Mouse (Mus musculus) embryonic facial prominence, embryonic 10.5 days (tissue): ENCODE measurements at regions not wholly inside any gene's neighbourhood (a gene's known extent, or its start where the extent isn't known, plus 50 kb on each side); places are given as distances from the start of the nearest gene placed in this dataset.
A peak's percentile ranks its signal among the peaks of the same experiment; 100 is the strongest.

Source experiments
- DNase-seq: peaks from one replicate; pipeline ENCODE4 v3.0.0-alpha.2; 2017; ENCODE audit warnings: low spot score
- H3K27ac ChIP-seq: fragments of 300-500 bp; sonication (generic); replicated peaks from 2 replicates; pipeline ENCODE4 v1.5.1; 2016; ENCODE audit warnings: mild to moderate bottlenecking
- H3K27me3 ChIP-seq: fragments of 300-500 bp; sonication (generic); replicated peaks from 2 replicates; pipeline ENCODE4 v1.6.1; 2016; ENCODE audit warnings: low read depth, mild to moderate bottlenecking; ENCODE audit not compliant: poor library complexity, severe bottlenecking
- H3K36me3 ChIP-seq: fragments of 300-500 bp; sonication (generic); replicated peaks from 2 replicates; pipeline ENCODE4 v1.6.1; 2016; ENCODE audit warnings: mild to moderate bottlenecking, moderate library complexity
- H3K4me1 ChIP-seq: fragments of 300-500 bp; sonication (generic); 2 replicates; pipeline ENCODE4 v1.6.1; 2016
- H3K4me3 ChIP-seq: fragments of 300-500 bp; sonication (generic); 2 replicates; pipeline ENCODE4 v1.5.1; 2016; ENCODE audit warnings: mild to moderate bottlenecking, moderate library complexity
- H3K9me3 ChIP-seq: fragments of 300-500 bp; sonication (generic); 2 replicates; pipeline ENCODE4 v1.6.1; 2016; ENCODE audit warnings: mild to moderate bottlenecking
- WGBS: fragments of 180-500 bp; shearing (Covaris S2); methylation state at CpG from one replicate; pipeline ENCODE4 v1.1.7; 2016; 5-methylcytosine and 5-hydroxymethylcytosine counted together

- Histone ChIP-seq H3K36me3 (no peaks in the 10 kb centered on the region), H3K4me3 (no peak overlapping the region), H3K9me3 (no peaks in the 10 kb centered on the region), H3K27me3 (no peaks in the 10 kb centered on the region), H3K27ac (peak overlapping the region; percentile 52; the same call in 1 of the 2 replicates), H3K4me1 (peaks cover 46% of the 10 kb centered on the region)
- 85% methylated on average over 13 of the region's 13 CpGs for WGBS
- no peak for DNase-seq
Observed at GRCm38 (mm10) chr3:37876016-37876765, 151.9 kb upstream of the Gm5148 start.

GRCm38 (mm10) chr3:37875331-37876015, 151.2 kb upstream of the Gm5148 start:
- no peaks in the 10 kb centered on the region for H3K9me3 ChIP-seq
- peak; percentile 44 for DNase-seq
- no peak overlapping the region for H3K4me3 ChIP-seq
- no peaks in the 10 kb centered on the region for H3K36me3 ChIP-seq
- H3K4me1 ChIP-seq, result peaks cover 49% of the 10 kb centered on the region
- no peaks in the 10 kb centered on the region for H3K27me3 ChIP-seq
- WGBS, result 46% methylated on average over 6 of the region's 6 CpGs
- H3K27ac ChIP-seq, result peak overlapping the region; percentile 70

- Histone ChIP-seq H3K27me3 (no peaks in the 10 kb centered on the region), H3K9me3 (no peaks in the 10 kb centered on the region), H3K4me3 (no peak overlapping the region), H3K27ac (peak overlapping the region; percentile 70), H3K36me3 (no peaks in the 10 kb centered on the region), H3K4me1 (peaks cover 48% of the 10 kb centered on the region)
- WGBS, result 90% methylated on average over 6 of the region's 6 CpGs
- DNase-seq, result no peak
Observed at GRCm38 (mm10) chr3:37874864-37875263, 150.6 kb upstream of the Gm5148 start.

GRCm38 (mm10) chr3:37874346-37874745, 150.1 kb upstream of the Gm5148 start:
- H3K4me1 ChIP-seq, result peaks cover 44% of the 10 kb centered on the region
- H3K27me3 ChIP-seq, result no peaks in the 10 kb centered on the region
- no peak overlapping the region for H3K4me3 ChIP-seq
- DNase-seq, result no peak
- WGBS, result 76% methylated on average over 1 of the region's 1 CpGs
- no peaks in the 10 kb centered on the region for H3K9me3 ChIP-seq
- H3K27ac ChIP-seq, result 0 out of 2 replicates have a peak overlapping the region, but pooled peaks have one; percentile 70
- no peaks in the 10 kb centered on the region for H3K36me3 ChIP-seq

- Histone ChIP-seq H3K27me3 (no peaks in the 10 kb centered on the region), H3K9me3 (no peaks in the 10 kb centered on the region), H3K4me3 (no peak overlapping the region), H3K27ac (no peak overlapping the region; the same call in 1 of the 2 replicates), H3K36me3 (no peaks in the 10 kb centered on the region), H3K4me1 (peaks cover 43% of the 10 kb centered on the region)
- no peak for DNase-seq
- WGBS, result 68% methylated on average over 3 of the region's 3 CpGs
Observed at GRCm38 (mm10) chr3:37872329-37872728, 148.0 kb upstream of the Gm5148 start.

- no peaks in the 10 kb centered on the region for H3K9me3 ChIP-seq
- H3K4me3 ChIP-seq, result no peak overlapping the region
- no peaks in the 10 kb centered on the region for H3K36me3 ChIP-seq
- H3K27ac ChIP-seq, result no peak overlapping the region
- peaks cover 40% of the 10 kb centered on the region for H3K4me1 ChIP-seq
- H3K27me3 ChIP-seq, result no peaks in the 10 kb centered on the region
- 70% methylated on average over 4 of the region's 4 CpGs for WGBS
- no peak for DNase-seq
Observed at GRCm38 (mm10) chr3:37871076-37871475, 146.8 kb upstream of the Gm5148 start.

- WGBS, result 84% methylated on average over 4 of the region's 4 CpGs
- no peak overlapping the region for H3K4me3 ChIP-seq
- H3K27ac ChIP-seq, result no peak overlapping the region
- H3K9me3 ChIP-seq, result no peaks in the 10 kb centered on the region
- H3K4me1 ChIP-seq, result peaks cover 19% of the 10 kb centered on the region
- H3K36me3 ChIP-seq, result no peaks in the 10 kb centered on the region
- no peaks in the 10 kb centered on the region for H3K27me3 ChIP-seq
- DNase-seq, result no peak
Observed at GRCm38 (mm10) chr3:37868454-37868853, 144.2 kb upstream of the Gm5148 start.

GRCm38 (mm10) chr3:37862756-37863155, 138.5 kb upstream of the Gm5148 start:
- Histone ChIP-seq H3K36me3 (no peaks in the 10 kb centered on the region), H3K4me1 (peaks cover 10% of the 10 kb centered on the region; the same call in 1 of the 2 replicates), H3K27ac (no peak overlapping the region), H3K27me3 (no peaks in the 10 kb centered on the region), H3K4me3 (no peak overlapping the region), H3K9me3 (no peaks in the 10 kb centered on the region)
- no peak for DNase-seq
- WGBS, result 91% methylated on average over 9 of the region's 9 CpGs

- Histone ChIP-seq H3K36me3 (no peaks in the 10 kb centered on the region), H3K4me1 (peaks cover 10% of the 10 kb centered on the region; the same call in 1 of the 2 replicates), H3K9me3 (no peaks in the 10 kb centered on the region), H3K27ac (no peak overlapping the region), H3K4me3 (no peak overlapping the region), H3K27me3 (no peaks in the 10 kb centered on the region)
- WGBS, result 70% methylated on average over 9 of the region's 9 CpGs
- DNase-seq, result no peak
Observed at GRCm38 (mm10) chr3:37860715-37861461, 136.6 kb upstream of the Gm5148 start.

GRCm38 (mm10) chr3:37860034-37860714, 135.9 kb upstream of the Gm5148 start:
- Histone ChIP-seq H3K27ac (no peak overlapping the region), H3K36me3 (no peaks in the 10 kb centered on the region), H3K4me3 (no peak overlapping the region), H3K9me3 (no peaks in the 10 kb centered on the region), H3K27me3 (no peaks in the 10 kb centered on the region), H3K4me1 (peaks cover 10% of the 10 kb centered on the region; the same call in 1 of the 2 replicates)
- no peak for DNase-seq
- WGBS, result 78% methylated on average over 13 of the region's 13 CpGs

GRCm38 (mm10) chr3:37858624-37859302, 134.5 kb upstream of the Gm5148 start:
- H3K9me3 ChIP-seq, result no peaks in the 10 kb centered on the region
- no peaks in the 10 kb centered on the region for H3K36me3 ChIP-seq
- DNase-seq, result no peak
- no peak overlapping the region for H3K4me3 ChIP-seq
- 89% methylated on average over 6 of the region's 6 CpGs for WGBS
- no peak overlapping the region for H3K27ac ChIP-seq
- no peaks in the 10 kb centered on the region for H3K27me3 ChIP-seq
- H3K4me1 ChIP-seq, result peaks cover 10% of the 10 kb centered on the region; the same call in 1 of the 2 replicates
